Mouse (Mus musculus) olfactory bulb, adult 2 months (tissue): ENCODE data around the gene 2610028H24Rik. TPM values are rescaled to one million over a fixed set of nuclear protein-coding genes. Genes with fewer than 3 reads are reported as not detected.
A peak's percentile ranks its signal among the peaks of the same experiment; 100 is the strongest.

Experiments
- H3K27ac ChIP-seq: fragments of 200-500 bp; 2 replicates; pipeline ENCODE4 v1.5.1; 2012; ENCODE audit warnings: low read depth, low read length; ENCODE audit not compliant: insufficient read depth
- H3K4me1 ChIP-seq: fragments of 200-500 bp; 2 replicates; pipeline ENCODE4 v1.6.1; 2012; ENCODE audit warnings: low read length; ENCODE audit not compliant: control insufficient read depth, insufficient read depth
- H3K4me3 ChIP-seq: fragments of 200-500 bp; 2 replicates; pipeline ENCODE4 v1.5.1; 2012; ENCODE audit warnings: mild to moderate bottlenecking, low read depth, low read length, moderate library complexity; ENCODE audit not compliant: insufficient read depth
- CTCF ChIP-seq: fragments of 200-500 bp; IDR thresholded peaks from 2 replicates; pipeline ENCODE4 v1.5.1; 2012; ENCODE audit warnings: low read depth, mild to moderate bottlenecking, low read length, moderate library complexity; ENCODE audit not compliant: insufficient read depth
- POLR2A ChIP-seq: fragments of 200-500 bp; IDR thresholded peaks from 2 replicates; pipeline ENCODE4 v1.6.1; 2012; ENCODE audit warnings: mild to moderate bottlenecking, low read depth, low read length, moderate library complexity; ENCODE audit not compliant: insufficient read depth
- WGBS: fragments of 180-500 bp; shearing (Covaris S2); methylation state at CpG from one replicate; pipeline ENCODE4 v1.1.7; 2018; 5-methylcytosine and 5-hydroxymethylcytosine counted together
- polyA plus RNA-seq: library from polyadenylated mRNA; stranded (reverse); fragments of >200 nt; gene quantifications from 2 replicates; pipeline ENCODE4 v1.2.4, GENCODE M21; 2012; ENCODE audit warnings: low replicate concordance; ENCODE audit not compliant: missing spikeins, insufficient read depth, insufficient read length

Gene 2610028H24Rik
- polyA plus RNA-seq, 1 experiment = not detected

DNA sequence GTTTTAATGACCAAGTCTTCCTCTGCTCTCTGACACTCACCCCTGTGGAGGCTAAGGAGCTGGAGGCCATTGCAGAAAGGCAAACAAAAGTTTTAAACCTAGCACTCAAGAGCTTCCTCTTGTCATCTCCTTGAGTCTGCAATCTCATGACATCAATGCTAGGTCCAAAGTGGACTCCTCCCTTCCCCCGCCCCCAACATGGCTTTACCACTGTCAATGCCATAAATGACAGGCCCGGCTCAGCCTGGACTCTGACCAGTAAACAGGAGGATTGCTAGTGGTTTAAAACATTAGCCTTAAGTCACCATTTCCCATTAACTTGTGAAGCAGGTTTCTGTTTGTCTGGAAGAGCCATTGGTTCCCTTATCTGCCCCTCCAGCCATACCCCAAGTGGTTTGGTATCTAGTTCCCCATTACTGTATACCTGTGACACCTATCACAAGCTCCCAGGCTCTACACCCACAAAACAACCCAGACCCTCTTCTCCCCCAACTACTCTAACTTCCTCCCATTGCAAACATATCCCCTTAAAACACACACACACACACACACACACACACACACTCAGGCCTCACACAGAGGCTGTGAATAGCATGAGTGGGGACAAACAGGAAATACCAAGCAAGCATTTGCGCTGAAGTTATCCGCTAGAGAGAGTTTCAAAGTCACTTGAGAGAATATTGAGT lies 2.7 kb upstream of the 2610028H24Rik start:
- Histone ChIP-seq H3K27ac (no peak overlapping the region), H3K4me1 (peaks cover 7% of the 10 kb centered on the region; the same call in 1 of the 2 replicates), H3K4me3 (no peak overlapping the region)
- TF ChIP-seq POLR2A (no peak), CTCF (no peak)
- WGBS = 83% methylated on average over 4 of the region's 4 CpGs

DNA sequence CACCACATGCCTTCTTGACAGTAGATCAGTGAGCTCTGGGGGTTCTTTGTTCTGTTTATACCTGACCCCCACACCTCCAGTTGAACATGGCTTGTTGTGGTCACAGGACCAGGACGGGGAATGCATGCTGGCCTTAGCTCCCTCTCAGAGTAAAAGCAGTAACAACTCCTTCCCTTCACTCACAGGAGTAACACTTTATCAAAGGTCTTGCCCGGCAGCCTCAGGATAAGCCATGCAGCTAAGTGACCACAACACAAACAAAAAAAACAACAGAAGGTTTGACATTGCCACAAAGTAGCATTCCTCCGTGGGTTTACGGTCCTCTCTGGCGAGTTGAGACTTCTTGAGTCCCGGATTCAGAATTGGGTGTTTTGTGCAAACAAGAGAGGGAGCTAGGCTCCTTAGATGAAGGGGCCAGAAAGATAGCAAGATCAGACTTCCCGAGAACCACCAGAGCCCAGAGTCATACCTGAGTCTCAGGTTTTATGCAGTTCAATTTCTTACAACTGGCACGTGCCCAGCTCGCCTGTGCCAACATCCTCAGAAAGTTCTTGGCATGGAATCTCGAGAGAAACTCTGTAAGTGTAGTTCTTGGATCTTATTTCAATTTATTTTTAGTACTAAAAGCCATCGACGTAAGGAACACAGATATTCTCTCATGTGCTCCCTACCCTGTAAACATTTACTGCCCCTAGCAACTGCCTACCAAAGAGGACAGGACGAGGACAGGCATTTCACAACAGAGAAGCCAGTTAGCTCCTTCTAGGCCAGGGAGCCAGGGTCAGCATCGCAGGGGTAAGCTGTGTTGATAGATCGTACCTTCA lies 1.3 kb upstream of the 2610028H24Rik start:
- Histone ChIP-seq H3K4me3 (no peak overlapping the region), H3K27ac (no peak overlapping the region), H3K4me1 (0 out of 2 replicates have a peak, but pooled peaks cover 4% of the 10 kb centered on the region)
- TF ChIP-seq CTCF (no peak), POLR2A (no peak)
- WGBS = 73% methylated on average over 15 of the region's 15 CpGs

DNA sequence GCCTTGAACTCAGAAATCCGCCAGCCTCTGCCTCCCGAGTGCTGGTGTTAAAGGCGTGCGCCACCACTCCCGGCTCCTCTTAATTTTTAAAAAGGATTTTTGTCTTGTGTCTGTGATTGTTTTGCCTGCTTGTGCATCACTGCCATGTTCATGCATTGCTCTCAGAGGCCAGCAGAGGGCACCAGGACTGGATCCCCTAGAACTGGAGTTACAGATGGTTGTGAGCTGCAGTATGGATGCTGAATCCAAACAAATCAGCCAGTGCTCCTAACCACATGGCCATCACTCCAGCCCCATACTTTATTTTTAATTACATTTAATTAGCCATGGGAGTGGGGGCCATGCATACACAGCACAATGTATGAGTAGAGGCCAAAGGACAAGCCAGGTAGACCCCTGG lies 6.4 kb downstream of the 2610028H24Rik start:
- no peaks in the 10 kb centered on the region for H3K4me1 ChIP-seq
- H3K27ac ChIP-seq = no peak overlapping the region
- 58% methylated on average over 5 of the region's 5 CpGs for WGBS
- TF ChIP-seq POLR2A (no peak), CTCF (no peak)
- no peak overlapping the region for H3K4me3 ChIP-seq

DNA sequence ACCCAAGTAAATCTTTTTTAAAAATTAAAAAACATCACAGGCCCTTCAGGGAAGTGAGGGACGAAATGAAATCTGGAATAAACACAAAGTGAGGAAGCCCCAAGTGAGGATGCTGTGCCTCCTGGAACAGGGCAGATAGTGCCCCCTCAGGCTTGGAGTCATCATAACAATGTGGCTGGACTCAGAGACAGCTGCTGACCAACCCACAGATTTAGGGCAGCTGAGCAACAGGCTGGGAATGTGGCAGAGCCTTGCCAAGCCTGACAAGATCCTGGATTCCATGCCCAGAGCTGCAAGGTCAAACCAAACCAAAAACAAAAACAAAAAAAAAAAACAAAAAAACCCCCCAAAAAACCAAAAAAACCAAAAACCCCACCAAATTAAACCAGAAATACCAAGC lies 12.4 kb downstream of the 2610028H24Rik start:
- no peaks in the 10 kb centered on the region for H3K4me1 ChIP-seq
- no peak overlapping the region for H3K27ac ChIP-seq
- no peak overlapping the region for H3K4me3 ChIP-seq
- no peak for TF ChIP-seq POLR2A
- no peak for TF ChIP-seq CTCF
- 93% methylated on average over 1 of the region's 1 CpGs for WGBS

DNA sequence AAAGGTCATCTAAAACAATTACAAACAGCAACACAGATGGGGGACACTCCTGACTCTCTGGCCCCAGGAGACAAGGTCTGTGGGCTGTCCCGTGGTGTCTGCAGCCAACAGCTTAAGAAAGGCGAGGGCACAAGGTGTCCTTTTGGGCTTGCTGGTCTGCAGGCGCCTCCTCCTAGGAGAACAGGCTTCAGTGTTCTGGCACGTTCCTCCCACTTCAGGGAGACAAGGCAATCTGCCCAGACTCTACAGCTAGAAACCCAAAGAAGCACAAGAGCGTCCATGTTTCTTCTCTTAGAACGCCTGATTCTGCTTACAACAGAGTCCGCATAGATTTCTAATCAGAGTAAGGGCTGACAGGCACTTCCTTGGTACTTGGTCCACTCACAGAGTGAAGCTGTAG lies 13.4 kb downstream of the 2610028H24Rik start:
- no peak overlapping the region for H3K4me3 ChIP-seq
- TF ChIP-seq POLR2A = no peak
- TF ChIP-seq CTCF = no peak
- 91% methylated on average over 7 of the region's 7 CpGs for WGBS

DNA sequence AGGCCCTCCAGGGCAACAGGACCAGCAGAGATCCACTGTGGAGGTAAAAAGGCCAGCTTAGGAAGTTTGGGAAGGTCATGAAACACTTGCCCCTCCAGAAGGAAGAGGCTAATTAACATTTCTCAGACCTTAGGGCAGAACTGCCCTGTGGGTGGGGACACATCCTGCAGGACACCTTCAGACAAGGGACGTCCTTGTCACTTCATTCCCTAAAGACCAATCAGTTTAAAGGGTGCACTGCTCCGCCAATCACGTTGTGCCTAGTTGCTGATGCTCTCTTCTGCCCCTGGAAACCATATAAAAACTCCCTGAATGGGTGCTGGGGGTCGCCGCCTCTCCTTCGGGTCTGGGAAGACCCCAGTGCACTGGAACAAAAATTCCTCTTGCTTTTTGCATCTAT lies 13.8 kb downstream of the 2610028H24Rik start:
- WGBS = 89% methylated on average over 6 of the region's 6 CpGs
- H3K4me3 ChIP-seq = no peak overlapping the region
- H3K4me1 ChIP-seq = no peaks in the 10 kb centered on the region
- H3K27ac ChIP-seq = no peak overlapping the region
- TF ChIP-seq POLR2A (no peak), CTCF (no peak)

More for the DNA sequence above, 13.4 kb downstream of the 2610028H24Rik start:
- Histone ChIP-seq H3K27ac (no peak overlapping the region), H3K4me1 (no peaks in the 10 kb centered on the region)

DNA sequence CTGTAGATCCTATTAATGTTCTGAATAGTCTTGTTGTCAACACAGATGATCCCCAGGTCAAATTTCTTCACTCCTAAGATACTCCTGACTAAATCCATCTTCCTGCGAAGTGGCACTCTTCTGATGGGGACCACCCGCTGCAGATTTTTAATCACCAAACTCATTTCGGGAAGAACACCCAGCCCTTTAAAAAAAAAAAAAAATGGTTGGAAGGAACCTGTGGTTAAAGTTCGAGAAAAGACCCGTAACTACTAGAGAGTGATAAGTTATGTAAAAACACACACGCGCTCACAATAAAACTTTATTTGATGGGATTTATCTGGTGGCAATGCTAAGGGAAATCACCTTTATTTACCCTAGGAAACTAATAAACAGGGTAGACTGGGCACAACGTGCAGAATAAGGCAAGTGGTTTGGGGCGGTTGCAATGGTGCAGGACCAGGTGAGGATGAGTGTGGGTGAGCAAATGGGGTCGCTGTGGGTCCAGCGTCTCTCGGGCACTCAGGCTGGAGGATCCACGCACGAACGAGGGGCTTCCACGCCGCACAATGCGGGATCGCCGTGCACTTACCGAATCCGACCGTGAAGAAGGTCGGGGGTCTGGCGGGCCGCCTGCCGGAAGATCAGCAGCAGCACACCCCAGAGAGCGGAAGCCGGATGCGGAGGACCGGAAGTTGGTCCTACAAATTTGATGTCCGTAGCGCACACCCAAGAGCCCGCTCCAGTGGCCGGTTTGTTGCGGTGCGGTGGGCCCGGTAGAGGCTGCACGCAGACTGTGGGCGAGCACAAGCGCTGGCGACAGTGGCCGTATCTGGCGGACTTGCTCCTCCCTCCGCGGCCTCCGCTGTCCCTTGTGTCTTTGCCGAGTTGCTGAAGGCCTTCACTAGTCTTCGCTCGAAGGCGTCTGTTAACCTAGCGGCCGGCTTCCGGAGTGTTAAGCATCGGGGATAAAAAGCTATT lies 19.6 kb downstream of the 2610028H24Rik start, which contains the start of the genes Mcm3ap and Ybey:
TSS of gene Mcm3ap (plus strand) at position 725 of the 960 bp plus-strand sequence.
TSS of gene Ybey (minus strand) at position 912 of the 960 bp plus-strand sequence.
- TF ChIP-seq POLR2A (peak; percentile 90), CTCF (peak; percentile 48; the same call in 1 of the 2 replicates)
- H3K4me3 ChIP-seq = peak within 1 kb of the TSS; percentile 90
- under 1% methylated on average over 55 of the region's 55 CpGs for WGBS

DNA sequence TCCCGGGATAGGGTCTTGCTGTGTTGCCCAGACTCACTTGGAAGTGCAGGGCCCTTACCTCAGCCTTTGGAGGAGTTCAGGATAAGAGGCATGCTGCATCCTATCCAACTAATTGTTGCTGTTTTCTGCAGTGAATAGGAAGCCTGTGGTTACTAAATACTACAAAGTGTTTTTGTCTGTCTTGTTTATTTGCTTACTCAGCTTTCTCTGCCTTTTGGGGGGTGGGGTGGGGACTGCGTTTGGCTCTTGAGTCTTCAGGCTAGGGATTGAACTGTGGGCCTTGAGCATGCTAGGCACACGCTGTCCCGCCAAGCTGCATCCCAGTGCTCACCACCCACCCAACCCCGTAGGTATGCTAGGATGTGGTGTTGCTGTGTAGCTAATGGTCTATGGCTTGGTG lies 24.9 kb downstream of the 2610028H24Rik start:
- TF ChIP-seq POLR2A (no peak), CTCF (no peak)
- 80% methylated on average over 5 of the region's 5 CpGs for WGBS
- Histone ChIP-seq H3K4me3 (no peak overlapping the region), H3K27ac (no peak overlapping the region), H3K4me1 (peaks cover 27% of the 10 kb centered on the region)

More for the DNA sequence above, 19.6 kb downstream of the 2610028H24Rik start, which contains the start of the genes Mcm3ap and Ybey:
- H3K4me1 ChIP-seq = peaks cover 20% of the 10 kb centered on the region
- H3K27ac ChIP-seq = peak within 1 kb of the TSS; percentile 59
